Mouse (Mus musculus): ENCODE results near the gene Rin2. TPM values are rescaled to one million over a fixed set of nuclear protein-coding genes. Genes with fewer than 3 reads are reported as not detected.
A peak's percentile ranks its signal among the peaks of the same experiment; 100 is the strongest.

Gene Rin2
- total RNA-seq, 2 experiments from 2014 or later, result 2.8 to 3.0 TPM

DNA sequence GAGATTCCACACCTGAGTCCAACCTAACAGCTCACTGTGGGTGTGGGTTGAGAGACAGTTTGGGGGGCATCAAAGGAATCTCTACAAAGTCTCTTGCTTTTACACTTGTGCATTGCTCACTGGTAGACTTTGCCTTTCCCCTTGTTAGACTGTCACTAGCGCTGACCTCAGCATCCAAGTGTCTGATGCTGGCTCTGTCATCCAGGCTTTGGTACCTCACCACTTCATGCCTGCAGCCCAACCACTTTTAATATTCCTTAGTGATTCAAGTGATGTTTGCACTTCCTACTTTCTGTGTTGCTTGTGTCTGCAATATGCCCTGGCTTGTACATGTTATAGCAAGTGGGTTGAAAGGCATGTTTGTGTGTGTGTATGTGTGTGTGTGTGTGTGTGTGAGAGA, 109.9 kb downstream of the Rin2 start:
- ATAC-seq (replicated peaks; ENCODE audit: poor library complexity, severe bottlenecking), result no peak

DNA sequence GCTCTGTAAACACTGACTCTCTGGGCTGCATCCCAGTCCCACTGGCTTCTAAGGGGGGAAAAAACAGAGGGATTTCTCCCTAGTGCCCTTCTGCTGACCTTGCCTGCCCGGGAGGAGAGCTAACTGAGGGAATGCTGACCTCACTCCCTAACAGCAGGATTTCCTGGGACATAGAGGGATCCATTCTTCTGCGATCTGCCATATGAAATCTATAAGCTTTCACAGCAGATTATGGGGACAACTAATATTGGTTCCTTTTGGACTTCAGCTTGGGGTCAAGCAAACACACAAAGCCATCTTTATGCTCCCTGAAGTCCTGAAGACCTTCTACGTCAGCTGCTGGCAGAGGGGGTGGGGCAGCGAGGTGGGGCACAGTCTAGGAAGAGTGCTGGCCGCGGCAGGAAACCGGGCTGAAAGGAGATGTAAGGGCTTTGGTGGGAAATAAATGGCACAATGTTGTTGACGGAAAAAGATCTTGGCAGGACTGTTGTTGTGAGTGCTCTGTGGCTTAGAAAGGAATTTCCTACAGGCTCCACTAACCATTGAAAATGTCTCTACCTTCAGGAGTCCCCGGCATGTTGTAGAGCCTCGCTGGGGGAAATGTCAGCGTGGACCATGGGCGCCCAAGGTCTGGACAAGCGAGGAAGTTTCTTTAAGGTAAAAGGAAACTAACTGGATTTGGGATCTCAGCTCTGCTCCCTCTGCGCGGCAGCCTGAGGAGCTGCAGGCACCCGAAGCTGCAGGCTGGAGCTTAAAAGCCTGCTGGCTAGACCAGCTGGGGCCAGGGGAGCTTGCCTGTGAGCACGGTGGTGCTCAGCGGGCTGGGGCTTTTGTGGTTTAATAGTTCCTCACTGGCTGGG, 111.0 kb downstream of the Rin2 start:
- peak; percentile 50 for ATAC-seq (replicated peaks; ENCODE audit: poor library complexity, severe bottlenecking)

DNA sequence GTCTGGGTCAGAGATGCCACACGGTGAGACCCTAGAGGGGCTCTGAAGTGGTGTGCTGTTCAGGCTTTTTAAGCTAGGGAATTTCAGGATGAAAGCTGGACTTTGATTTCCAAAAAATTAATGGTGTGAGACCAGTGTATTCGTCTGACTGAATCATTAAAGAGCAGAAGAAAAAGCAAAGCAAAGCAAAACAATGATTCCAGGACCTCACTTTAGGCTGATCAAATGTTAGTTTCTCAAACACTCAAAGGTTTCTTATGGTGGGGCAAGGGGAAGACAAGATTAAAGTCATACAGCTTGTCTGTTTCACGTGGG, 111.6 kb downstream of the Rin2 start:
- ATAC-seq (replicated peaks; ENCODE audit: poor library complexity, severe bottlenecking), result no peak

DNA sequence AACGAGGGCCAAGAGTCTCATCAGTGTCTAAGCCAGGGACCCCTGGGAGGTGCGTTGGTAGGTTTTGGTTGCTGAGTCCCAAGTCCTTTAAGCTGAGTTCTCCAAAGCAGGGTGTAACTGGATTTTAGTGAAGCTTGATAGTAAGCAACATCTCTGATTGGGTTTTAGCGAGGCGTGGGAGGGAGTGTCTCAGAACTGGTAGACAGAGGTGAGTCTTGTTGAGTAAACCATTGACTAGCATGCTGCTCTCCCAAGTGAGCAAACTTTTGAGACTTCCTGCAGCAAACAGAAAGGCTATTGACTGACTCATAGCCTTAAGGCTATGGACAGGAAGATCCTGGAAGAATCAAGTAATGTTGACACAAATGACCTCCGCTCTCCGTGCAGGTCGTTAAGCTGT, 112.5 kb downstream of the Rin2 start:
- ATAC-seq (replicated peaks; ENCODE audit: poor library complexity, severe bottlenecking), result no peak

DNA sequence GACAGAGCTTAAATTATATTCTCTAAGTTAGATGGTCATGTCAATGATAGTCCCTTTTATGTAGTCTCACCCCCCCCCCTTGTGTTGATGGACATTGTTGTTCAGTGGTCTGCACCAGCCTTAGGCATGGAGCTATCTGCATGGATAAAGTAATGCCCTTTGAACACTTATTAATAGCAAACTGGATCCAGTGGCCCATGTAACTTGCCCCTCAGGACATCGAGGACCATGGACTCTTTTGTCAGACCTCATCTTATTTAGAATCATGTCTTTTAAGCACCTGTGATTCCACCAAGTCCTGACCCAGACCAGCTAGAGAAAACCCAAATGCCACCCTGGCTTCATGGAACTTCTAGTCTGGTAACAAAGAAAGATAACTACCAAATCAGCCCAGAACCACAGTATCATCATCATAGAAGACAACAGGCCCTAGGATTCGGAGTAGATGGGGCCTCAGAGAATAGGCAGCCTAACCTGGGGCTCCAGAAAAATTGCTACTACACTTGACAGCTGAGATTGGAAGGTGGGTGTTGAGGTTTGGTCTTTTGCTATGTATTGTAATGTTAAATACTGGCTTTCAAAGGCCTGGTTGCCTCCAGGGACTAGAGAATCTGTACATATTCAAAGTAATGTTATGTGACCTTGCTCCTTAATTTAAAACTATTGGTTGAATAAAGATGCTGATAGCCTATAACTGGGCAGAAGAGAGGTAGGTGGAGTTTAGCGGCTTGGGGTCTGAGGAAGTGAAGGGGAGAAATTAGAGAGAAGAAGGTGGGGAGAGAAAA, 113.7 kb downstream of the Rin2 start:
- no peak for ATAC-seq (replicated peaks; ENCODE audit: poor library complexity, severe bottlenecking)

DNA sequence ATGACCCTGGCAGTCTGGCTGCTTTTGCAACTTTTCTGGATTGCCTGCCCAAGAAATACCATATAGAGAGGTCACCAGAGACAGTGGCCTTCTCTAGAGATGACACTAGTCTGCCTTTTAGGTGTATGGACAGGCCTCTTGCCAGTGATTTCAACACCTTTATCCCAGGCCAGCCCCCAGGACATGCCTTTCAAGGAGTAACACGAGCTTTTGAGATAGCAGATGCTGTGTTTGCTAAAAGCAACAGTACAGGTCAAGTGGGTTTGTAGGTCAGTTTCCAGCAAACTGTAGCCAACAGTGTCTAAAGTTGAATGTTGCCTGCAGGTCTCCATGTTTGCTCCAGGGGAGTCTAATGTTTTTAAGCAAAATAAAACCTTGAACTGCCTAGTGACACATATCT, 118.7 kb downstream of the Rin2 start:
- no peak for ATAC-seq (replicated peaks; ENCODE audit: poor library complexity, severe bottlenecking)

DNA sequence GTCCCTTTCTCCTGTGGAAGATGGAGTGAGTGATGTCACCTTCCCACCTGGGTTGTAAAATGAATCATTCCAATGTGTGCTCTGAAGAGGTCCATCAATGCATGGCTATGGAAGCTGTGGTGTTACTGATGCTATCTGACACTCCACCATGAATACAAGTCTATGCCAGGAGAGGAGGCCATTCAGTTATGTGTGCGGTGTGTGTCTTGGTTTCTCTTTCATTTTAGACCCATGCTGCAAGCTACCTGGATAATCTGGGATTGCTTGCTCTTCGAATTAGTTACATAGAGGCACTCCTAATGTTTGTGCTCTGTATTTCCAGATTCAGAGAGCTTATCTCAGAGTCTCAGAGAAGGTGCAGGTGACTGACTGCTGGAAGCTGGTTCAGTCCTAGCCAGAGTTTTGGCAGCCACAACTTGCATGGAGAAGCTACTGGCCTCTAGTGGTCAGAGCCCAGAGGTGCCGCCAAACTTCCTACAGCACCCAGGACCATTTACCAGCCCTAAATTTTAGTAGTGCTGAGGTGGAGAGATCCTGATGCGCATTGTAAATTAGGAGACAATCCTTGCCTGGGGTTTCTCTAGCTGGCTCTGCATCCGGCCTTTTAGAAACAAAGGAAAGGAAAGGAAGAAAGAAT, 119.4 kb downstream of the Rin2 start:
- peak; percentile 84 for ATAC-seq (replicated peaks; ENCODE audit: poor library complexity, severe bottlenecking)

DNA sequence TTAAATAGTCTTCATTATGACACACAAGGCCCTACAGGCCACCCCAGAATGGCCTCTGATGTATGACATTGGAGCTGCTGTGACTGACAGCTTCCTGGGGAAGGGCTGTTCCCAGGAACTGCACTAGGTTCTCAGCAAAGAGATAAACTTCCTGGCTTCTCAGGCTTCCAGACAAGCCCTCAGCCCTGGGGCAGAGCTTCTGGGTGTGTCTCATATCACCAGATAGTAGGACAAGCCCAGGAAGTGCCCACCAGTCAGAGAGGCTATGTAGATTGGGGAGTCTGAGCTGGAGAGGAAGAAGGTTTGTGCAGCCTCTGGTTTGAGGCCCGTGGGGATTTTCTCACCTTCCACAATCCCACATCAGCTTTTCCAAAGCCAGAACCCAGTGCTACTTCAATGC, 122.8 kb downstream of the Rin2 start:
- no peak for ATAC-seq (replicated peaks; ENCODE audit: poor library complexity, severe bottlenecking)

DNA sequence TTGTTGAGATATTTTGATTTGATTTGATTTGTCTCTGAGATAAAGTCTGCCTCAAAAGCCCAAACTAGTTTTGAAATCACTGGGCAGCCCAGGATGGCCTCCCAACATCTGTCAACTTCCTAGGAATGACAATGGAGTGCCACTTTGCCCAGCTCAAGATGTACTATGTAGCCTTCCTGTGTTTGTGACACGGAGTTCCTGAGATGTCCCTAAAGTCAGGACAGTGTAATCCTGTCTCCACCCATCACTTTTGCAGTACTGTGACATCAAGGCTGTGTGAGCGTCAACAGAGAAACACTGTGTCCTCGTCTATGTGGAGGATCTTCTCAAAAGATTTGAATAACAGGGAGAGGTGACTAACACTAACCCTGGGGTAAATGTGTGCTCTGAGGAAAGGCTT, 123.9 kb downstream of the Rin2 start:
- ATAC-seq (replicated peaks; ENCODE audit: poor library complexity, severe bottlenecking), result no peak

DNA sequence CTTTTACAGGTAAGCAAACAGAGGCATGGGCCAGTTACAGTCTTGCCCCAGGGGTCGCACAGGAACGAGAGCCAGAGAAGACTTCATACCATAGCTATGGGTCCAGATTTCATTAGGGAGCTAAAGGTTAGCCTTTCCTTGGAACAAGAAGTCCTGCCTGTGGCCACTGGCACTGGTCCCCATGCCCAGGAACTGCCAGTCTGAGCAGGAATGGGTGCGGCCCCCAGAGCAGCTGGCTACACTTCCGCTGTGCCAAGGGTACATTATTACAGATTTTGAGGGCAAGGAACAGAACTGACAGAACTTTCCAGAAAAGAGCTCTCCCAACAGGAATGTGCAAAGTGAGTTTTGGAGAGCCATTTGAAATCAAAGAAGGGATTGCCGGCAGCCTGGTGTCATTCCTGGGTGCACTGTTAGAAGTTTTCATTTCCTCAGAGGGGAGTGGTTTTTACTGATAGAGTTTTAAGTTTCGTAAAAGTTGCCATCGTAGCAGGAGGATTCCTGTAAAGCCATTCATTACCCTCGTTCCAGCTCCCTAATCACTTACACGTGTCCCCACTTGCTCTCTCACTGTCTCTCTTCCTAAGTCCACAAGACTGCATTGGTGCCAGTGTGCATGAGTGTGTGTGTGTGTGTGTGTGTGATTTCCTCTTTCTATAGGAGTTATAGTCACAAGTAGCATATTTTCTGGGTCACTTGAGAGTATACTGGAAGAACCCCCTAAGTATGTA, 126.5 kb downstream of the Rin2 start:
- ATAC-seq (replicated peaks; ENCODE audit: poor library complexity, severe bottlenecking), result no peak

DNA sequence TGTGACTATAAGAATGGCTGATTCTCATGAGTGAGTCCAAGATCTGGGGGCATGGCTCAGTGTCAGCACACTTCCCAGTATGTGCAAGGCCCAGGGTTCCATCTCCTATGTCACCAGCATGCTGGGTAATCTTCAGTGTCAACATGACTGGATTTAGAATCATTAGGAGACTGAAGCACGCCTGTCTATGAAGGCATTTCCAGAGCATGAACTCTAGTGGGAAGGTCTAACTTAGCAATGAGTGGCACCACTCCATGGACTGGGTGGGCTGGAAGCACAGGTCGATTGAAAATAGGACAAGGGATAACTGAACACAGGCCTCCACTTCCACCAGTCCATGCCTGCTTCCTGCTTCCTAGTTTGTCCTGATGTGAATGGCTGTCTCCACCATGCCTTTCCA, 127.6 kb downstream of the Rin2 start:
- ATAC-seq (replicated peaks; ENCODE audit: poor library complexity, severe bottlenecking), result no peak

DNA sequence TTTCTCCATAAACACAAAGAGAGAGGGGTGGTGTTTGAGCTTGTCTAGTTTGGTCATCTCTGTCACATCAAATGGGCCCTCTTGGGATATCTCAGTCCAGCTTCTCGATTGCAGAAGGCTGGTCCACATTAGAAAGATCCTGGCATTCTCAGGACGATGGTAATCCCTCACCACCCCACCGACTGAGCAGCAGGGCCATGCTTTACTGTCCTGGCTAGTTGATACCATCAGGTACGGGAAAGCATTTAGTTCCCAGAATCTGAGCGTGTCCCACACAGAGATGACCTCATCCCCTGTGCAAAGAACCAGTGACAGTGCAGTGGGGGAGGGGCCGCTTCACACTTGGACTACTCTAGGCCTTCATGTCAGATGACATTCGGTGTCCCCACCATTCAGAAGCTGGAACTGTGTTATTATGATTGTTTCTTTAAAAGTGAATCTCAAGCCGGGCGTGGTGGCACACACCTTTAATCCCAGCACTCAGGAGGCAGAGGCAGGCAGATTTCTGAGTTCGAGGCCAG, 128.9 kb downstream of the Rin2 start:
- ATAC-seq (replicated peaks; ENCODE audit: poor library complexity, severe bottlenecking), result no peak

DNA sequence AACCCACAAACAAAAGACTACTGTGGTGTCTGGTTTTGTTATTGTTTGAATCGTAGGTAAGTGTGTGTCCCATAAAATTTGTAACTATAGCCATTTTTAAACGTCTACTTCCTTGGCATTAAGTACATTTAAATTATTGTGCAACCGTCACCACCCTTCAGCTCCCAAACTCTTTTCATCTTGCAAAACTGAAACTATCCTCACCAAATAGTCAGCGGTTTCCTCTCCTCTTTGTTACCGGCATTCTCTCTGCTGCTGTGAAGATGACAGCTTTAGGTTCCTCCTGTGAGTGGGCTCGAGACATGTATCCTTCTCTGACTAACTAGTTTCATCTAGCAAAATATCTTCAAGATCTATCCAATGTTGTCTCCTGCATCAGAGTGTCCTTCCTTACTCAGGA, 129.5 kb downstream of the Rin2 start:
- ATAC-seq (replicated peaks; ENCODE audit: poor library complexity, severe bottlenecking), result peak; percentile 79

DNA sequence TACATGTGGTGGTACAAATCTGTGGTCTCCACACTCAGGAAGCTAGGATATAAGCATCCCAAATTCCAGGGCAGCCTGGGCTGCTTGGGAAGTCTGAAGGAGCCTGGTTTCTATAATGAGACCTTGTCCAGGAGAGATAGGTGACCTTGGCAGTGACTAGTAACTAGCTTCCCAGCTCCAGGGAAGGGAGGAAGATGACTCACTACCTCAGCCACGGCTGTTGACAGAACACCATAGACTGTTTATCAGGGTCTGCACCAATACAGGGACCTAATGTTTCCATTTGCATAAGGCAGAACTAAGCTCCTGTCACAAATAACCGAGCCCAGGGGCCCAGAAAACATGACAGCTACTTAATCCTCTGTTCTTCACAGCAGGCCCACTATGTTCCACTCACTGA, 132.3 kb downstream of the Rin2 start:
- ATAC-seq (replicated peaks; ENCODE audit: poor library complexity, severe bottlenecking), result no peak

DNA sequence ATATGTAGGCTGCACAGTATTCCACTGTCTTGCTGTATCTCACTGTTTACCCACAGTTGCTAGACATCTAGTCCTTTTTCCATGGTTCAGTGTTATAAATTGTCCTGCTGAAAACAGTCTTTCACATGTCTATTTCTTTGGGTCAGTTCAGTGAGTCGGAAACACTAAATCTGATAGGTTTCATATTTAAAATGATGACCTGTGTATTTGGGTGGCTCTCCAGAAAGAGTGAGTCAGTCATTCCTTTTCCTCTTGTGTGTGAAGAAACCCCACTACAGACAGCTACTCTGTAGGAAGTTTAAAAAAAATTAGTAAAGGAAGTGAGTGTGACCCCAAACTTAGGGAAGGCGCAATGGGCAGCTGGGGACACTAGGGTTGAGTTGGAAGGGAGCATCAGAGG, 133.2 kb downstream of the Rin2 start:
- no peak for ATAC-seq (replicated peaks; ENCODE audit: poor library complexity, severe bottlenecking)

DNA sequence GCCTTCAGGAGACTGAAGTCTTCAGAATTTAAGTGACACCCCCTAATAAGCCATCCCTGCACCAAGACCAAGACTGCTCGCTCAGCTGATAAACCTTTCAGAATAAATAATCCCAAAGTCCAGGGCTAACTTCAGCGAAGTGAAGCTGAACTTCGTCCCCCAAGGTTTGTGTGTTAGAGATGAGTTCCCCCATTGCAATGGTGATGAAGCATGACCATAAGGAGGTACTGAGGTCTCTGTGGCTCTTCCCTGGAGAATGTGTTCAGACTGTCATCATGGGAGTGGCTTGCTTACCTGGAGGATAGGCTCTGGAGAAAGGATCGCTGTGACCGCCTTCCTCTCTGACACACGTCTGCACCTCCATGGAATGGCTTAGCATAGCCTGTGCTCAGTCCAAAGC, 133.7 kb downstream of the Rin2 start:
- no peak for ATAC-seq (replicated peaks; ENCODE audit: poor library complexity, severe bottlenecking)

DNA sequence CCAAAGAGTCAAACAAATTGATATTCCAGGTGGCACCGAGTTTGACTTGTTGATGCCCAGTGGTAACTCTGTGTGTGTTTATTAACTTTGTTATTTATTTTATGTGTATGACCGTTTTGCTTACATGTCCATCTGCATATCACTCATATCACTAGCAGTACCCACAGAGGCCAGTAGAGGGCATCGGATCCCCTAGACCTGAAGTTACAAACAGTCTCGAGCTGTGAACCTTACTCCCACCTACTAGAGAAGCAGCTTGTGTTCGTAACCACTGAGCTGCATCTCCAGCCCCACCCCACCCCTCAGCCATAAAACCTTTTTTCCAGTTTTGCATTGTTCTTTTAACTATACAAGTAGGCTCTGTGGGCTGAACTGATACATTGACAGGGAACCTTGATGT, 135.7 kb downstream of the Rin2 start:
- ATAC-seq (replicated peaks; ENCODE audit: poor library complexity, severe bottlenecking), result peak; percentile 44; the same call in 1 of the 2 replicates

DNA sequence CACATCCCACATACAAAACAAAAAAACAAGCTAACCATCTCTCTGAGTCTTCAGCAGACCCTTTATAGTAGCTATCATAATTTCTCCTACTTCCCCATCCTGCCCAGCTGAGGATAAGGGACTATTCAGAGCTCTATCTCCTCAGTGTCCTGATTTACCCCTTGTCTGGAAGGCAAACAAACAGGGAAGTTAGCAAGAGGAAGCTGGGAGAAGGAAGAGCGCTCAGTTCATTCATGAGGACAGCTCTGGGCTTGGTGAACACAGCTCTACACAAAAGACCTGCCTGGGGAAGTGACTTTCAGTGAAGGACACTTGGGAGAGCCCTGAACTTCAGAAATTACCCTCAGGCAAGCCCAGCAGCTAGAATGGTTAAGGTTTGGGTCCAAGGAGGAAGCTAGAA, 137.8 kb downstream of the Rin2 start:
- ATAC-seq (replicated peaks; ENCODE audit: poor library complexity, severe bottlenecking), result peak; percentile 82

DNA sequence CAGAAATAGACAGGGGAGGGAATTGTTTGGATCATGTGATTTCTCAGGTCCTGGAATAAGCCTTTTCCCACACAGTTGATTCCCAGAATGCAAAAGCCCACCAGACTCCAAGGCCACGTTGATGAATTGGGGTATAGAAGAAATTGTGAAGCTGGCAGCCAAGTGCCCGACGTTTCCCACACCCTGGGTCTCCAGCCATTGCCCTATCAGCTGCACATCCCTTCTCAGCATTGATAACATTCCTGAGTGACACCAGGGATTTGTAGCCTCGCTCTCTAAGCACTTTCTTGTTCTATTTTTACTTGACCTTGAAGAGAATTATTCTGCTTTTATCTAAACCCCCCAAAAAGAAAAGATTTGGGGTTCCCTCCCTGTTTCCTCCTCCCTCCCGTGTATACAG, 142.2 kb downstream of the Rin2 start:
- no peak for ATAC-seq (replicated peaks; ENCODE audit: poor library complexity, severe bottlenecking)

DNA sequence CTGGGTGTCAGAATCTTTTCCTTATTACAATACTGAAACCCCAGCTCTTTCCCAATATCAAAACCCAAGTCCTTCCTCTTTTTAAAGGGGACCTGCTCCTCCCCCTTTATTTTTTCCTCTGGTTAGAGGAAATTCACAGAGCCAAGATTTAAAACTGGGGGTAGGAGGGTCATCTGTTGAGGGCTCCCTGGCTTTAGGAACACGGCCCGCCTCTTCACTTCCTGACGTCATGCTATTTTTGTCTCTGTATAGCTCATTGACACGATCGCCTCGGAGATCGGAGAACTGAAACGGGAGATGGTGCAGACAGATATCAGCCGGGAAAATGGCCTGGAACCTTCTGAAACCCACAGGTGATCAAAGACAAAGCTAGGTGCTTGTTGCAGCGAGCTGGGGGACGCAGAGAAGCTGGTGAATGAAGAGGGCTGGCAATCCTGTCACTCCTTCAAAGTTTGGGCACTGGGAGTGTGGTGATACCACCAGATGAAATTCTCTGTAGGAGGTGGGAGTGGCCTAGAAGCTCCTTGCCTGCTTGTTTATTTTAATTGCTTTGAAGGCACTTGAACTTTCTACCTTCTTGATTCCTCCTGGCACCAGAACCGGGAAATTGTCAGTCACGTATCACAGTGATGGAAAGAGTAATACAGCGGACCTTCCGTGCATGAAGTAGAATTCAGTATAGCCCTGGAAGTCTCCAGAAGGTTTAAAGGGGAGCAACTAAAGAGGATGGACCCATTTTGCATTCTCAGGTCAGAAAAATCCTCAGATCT, 147.2 kb downstream of the Rin2 start:
- peak; percentile 88 for ATAC-seq (replicated peaks; ENCODE audit: poor library complexity, severe bottlenecking)

All from granulocyte monocyte progenitor cell, adult 5-6 weeks (primary cell).